Mouse (Mus musculus) gastrocnemius, postnatal 36 days (tissue): Measurements from ENCODE around the gene Nemp2. TPM values are rescaled to one million over a fixed set of nuclear protein-coding genes. Genes with fewer than 3 reads are reported as not detected.

Experiments used
- DNase-seq, 2 experiments: peaks; one replicate each; pipeline ENCODE4 v3.0.0; 2022
- intact Hi-C: fragments of 180-260 bp; cut with DNase I; formaldehyde crosslinking; loops from one replicate; pipeline ENCODE4 v1.15.1; 2025
- long read RNA-seq, 2 experiments: library from polyadenylated mRNA; stranded (forward); transcript quantifications; one replicate each; pipeline ENCODE4 v2.0.0; 2021
- total RNA-seq, 2 experiments: library from RNA; stranded (reverse); gene quantifications; 2 replicates each; pipeline ENCODE4 v1.2.3; 2021

Gene Nemp2
- under 1 TPM; 0.26 to 0.39 TPM for total RNA-seq
- long read RNA-seq, experiment 1: 0 reads
- long read RNA-seq, experiment 2: 0 reads

DNA sequence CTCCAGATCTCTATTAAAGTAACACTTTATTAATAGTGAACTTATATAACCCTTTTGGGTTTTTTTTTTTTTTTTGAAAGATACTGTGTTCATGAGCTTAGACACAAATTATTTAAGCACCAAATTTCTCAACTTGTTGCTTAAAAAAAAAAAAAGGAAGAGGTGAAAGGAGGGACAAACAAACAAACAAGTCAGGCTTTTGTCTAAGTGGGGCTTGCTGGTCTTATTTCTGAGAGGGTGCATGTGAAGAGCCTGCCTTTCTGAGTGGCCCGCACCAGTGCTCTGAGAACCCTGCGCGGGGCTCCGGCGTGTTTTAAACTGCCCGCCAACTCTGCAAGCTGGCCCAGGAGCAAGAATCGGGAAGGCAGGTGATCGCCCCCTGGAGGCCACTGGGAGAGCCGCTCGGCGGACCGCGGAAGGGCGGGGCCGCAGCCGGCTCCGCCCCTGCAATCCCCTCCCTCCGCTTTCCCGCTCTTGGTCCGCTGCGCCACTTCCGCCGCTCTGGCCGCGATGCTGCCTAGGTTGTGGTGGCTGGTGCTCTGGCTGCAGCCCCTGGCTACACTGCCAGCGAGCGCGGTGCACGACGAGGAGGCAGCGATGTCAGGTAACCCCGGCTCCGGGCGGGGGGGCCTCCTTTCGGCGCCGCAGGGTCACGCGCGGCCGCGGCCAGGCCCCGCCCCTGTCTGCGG is at the start of gene Nemp2:
Nemp2 (plus strand) TSS at position 456 of the 689 bp plus-strand sequence.
- intact Hi-C loops: loop anchor here (2.0 to 10.0 kb wide), 3 partner anchors 130 to 486 kb away; partner anchors contain the start of gene Nab1
- DNase-seq: peak; percentile 85 to 91

DNA sequence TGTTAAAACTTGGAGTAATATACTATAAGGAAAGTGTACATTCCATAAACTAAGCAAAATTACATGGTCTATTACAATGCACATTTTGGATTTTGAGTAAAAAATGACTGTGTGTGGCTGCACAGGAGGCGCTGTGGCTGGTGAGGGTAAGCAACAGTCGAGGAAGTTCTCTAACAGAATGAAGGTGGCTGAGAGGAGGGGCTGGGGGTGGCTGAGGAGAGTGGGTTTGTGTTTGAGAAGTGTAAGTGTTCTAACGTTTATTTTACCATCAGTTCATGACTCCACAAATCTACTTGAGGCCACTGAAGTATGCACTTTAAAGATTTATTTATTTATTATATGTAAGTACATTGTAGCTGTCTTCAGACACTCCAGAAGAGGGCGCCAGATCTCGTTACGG is 48.8 kb upstream of the Nemp2 start:
- intact Hi-C loops: no loop called here
- no peak for DNase-seq

DNA sequence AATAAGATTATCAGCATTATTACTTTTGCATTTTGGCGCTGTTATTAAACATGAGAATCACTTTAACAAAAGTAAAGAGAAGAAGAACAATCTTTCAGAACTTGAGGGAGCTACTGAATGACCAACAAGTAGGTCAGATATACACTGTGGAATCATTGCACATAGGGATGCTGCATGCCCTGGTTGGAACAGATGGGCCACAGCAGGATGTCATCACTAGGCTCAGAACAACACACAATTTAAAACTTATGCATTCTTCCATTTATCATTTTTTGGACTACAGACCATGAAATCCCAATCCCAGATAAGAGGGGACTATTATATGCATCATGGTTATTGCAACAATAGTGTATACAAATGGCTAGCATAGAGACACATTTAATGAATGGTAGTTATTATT is 47.6 kb upstream of the Nemp2 start:
- DNase-seq: no peak
- intact Hi-C loops: no loop called here

DNA sequence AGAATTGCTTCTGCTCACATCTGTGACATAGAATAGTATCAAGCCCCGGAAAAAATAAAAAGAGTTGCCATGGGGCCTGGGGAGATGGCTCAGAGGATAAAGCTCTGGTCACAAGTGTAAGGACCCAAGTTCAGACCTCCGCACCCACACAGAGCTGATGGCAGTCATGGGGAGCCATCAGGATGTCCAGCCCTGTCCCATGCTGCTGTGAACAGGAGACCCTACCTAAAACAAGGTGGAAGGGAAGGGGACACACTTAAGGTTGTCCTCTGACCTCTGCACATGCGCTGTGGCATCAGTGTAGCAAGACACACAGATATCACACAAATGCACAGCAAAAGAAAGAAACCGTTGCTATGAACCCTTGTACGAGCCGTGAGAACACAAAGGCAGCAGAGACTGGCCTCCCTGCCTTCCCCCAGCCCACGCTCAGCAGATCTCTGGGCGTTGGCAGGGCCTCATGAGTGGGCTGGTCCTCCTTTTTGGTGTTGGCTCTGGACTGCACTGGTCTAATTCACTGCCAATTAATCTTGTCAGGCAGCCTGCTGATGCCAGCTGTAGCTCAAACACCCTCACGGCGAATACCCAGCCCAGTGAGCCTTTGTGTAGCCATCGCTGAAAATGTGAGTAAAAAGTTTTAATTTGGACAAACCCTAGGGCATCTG is 33.4 kb upstream of the Nemp2 start:
- no peak for DNase-seq
- intact Hi-C loops: no loop called here

DNA sequence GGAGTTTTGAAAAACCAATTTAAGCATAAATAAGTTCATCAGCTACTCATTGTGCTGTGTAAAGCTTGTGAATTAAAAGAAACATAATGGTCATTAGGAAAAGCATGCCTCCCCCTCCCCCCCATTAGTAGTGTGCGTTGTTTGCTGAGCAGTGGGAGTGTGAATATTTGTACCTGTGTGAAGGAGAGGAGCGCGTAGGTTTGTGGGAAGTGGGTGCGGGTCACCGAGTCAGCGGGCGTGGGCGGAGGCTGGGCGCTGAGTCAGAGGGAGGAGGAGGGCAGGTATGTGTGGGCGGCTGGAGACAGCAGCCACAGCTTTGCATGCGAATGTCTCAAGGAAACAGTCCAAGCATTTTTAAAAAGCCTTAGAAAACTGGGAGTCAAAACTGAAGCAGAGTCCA is 32.7 kb upstream of the Nemp2 start:
- peak in 1 of 2 experiments; percentile 14 for DNase-seq
- intact Hi-C loops: no loop called here

DNA sequence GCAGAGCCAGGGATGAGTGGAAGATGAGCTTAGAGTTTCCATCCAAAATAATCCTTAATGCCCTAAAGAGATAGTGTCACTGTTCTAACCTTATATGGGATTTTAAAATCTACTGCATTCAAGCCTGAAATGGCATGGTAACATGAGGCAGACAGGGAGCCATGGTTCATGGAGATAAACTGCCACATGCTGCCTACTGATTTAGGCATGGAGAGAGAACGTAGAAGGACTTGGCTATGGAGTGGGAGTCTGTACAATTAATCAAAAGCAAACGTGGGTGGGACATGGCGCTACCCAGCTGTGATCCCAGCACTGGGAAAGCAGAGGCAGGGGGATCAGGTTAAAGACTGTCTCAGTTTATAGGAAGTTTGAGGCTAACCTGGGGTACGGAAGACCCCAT is 32.1 kb upstream of the Nemp2 start:
- no peak for DNase-seq
- intact Hi-C loops: no loop called here

DNA sequence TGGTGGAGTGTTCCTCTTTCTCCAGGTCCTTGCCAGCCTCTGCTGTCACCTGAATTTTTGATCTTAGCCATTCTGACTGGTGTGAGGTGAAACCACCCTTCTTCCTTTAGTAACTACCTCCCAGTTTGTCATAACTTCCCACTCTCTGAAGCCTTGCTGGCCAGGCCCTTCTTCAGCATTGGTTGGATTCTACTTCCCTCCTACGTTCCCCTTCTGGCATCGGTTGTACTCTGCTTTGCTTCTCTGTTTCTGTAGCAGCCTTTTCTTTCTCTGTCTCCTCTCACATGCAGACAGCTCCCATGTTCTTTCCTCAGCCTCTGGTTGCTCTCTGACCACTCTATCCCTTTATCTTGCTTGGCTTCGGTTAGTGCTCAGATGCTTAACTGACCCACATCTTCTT is 29.0 kb upstream of the Nemp2 start:
- DNase-seq: no peak
- intact Hi-C loops: no loop called here

DNA sequence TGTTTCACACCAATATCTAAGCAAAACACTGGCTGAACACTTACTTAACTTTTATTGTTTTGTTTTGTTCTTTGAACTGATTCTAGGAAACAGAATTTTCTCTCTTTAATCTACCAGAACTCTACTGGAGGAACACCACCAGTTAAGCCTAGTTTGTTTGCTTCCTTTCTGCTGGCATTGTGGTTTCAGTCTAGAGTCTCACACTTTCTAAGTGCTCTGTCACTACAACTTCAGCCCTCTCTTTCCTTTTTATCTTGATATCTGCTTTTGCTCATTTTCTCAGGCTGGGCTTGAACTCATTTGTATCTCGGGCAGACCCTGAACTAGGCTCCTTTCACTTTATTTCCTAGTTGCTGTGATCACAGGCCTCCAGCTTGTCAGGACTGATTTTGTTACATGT is 22.8 kb upstream of the Nemp2 start:
- intact Hi-C loops: no loop called here
- DNase-seq: no peak

DNA sequence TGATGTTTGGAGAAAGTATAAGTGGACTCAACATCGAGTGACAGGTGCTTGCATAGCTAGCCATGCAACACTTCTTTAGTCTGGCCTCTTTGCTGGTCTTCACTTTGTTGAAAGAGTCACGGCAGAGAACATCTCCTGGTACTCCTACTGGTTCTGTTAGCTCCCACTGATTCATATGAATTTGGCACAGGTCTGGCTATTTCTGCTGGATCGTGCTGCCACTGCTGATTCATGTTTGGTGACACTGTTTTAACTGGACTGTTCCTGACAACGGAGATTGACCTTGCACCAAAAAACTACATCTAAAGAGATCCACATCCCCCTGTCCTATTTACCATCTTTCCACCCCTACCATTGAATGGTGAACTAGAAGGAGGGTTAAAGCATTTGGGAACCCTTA is 22.0 kb upstream of the Nemp2 start:
- intact Hi-C loops: no loop called here
- no peak for DNase-seq

DNA sequence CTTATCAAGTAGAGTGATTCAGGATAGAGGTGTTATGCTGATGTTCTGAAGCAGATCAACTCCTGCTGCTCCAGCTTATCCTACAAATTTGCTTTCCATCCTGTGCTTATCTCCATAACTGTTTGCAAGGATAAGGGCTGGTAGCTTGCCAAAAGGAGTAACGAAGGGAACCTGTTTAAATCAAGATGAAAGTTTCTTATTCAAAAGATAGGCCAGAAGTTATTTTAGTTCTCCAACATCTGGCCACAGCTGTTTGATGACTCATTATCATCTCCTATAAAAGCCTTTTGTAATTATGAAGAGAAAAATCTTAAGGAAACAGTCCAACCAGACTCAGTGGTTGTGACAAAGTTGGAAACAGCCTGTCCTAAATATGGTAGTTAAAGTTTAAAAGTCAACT is 12.3 kb upstream of the Nemp2 start:
- intact Hi-C loops: no loop called here
- no peak for DNase-seq

DNA sequence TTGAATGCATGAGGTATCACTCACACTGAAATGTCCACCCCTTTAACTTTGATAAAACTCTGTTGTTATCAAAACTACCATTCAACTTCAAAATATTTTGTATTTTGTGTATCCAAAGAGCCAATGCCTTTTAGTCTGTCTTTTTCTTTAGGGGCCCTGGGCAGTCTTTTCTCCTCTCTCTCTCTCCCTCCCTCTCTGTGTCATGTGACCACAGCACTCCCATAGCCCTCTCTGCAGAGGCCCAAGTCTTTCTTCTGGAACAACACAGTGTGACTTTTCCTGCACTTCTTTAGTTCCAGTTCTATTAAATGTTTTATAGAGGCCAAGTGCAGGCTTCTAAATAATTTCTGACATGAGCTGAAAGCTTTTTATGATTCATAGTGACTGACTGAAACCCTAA is 10.1 kb upstream of the Nemp2 start:
- DNase-seq: no peak
- intact Hi-C loops: no loop called here

DNA sequence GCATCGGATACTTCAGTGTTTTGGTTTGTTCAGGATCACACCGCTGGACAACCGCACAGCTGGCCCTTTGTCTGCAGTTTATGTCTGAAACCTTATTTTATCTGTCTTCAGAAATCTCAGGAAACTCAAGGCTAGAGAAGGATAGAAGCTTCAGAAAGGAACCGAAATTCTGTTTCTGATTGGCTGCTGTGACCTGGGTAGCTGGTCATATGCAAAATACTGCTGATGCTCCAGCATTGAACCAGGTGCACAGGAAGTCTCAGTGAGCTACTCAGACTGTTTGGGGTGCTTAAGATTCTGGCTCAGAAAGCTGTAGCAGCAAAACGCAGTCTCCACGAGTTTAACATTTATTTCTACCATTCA is 415 bp downstream of the Nemp2 start:
- no peak for DNase-seq
- intact Hi-C loops: loop anchor here (2.0 to 10.0 kb wide), 3 partner anchors 130 to 486 kb away; partner anchors contain the start of gene Nab1

DNA sequence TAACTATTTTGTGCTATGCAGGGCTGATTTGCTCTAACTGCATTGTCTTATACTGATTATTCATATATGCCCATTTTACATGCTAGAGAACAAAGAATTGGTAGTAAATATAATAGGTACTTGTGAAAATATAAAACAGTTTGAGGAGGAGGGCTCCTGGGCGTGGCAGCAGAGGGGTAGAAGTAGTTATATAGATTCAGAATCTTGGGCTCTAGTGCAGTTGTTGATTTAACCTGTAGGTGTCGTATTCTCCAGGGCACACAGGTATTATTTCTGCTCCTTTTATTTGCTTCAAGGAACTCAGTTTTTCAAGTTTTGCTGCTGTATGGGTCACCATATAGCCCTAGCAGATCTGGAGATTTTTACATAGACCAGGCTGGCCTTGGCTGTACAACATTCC is 1.1 kb downstream of the Nemp2 start:
- no peak for DNase-seq
- intact Hi-C loops: loop anchor here (2.0 to 10.0 kb wide), 3 partner anchors 131 to 487 kb away; partner anchors contain the start of gene Nab1

DNA sequence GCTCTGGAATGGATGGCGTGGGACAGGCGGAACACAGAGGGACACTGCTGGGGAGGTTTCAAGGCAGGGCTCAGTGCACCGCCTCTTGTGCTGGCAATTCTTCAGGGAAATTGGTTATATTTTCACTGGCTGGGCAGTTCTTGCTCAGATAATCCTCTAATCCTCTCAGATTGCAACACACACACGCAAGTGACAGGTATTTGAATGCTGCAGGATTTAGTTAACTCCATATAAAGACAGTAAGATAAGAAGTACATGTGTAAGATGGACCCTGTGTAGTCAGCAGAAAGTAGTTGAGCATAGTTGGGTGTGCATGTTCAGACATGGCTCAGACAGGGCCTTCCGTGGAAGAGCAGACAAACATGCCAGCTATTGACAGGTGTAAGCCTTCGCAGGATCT is 3.7 kb downstream of the Nemp2 start:
- intact Hi-C loops: loop anchor here (10.0 kb wide), 2 partner anchors 329 to 489 kb away; no protein-coding TSS in a partner anchor
- DNase-seq: no peak

DNA sequence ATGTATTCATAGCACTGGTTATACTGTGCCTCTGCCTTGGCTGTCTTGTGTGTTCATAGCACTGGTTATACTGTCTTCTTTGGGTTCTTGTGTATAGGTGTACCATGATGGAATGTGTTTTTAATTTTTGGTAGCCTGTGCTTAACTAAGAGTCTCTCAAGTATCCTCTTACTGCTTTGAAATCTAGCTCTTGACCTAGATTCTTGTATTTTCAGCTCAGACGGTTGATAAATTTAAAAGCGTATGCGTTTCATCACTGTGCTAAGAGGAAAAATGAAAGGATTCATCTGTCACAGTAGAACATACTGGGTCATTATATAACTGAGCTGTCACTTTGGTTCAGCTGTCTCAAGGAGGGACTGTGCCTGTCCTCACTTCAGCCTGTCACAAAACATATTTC is 5.4 kb downstream of the Nemp2 start:
- intact Hi-C loops: loop anchor here (10.0 kb wide), 2 partner anchors 331 to 491 kb away; no protein-coding TSS in a partner anchor

DNA sequence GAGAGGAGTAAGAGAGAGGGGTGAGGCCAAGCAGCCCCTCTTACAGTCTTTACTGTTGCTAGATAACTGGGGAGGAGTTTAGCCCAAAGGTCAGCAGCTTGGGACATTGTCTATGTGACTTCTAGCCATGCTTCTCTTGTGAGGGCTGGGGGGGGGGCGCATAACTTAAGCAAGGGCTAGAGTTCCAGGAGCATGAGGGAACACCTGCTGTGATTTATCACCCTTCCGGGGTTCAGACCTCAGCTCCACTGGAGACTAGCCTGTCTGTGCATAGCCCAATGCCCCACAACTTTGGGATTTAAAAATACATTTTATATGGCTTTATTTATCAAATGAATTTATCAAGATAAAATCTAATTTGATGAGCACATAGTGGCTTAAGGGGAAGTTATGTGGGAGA is 7.6 kb downstream of the Nemp2 start:
- DNase-seq: no peak
- intact Hi-C loops: loop anchor here (10.0 kb wide), 2 partner anchors 333 to 493 kb away; no protein-coding TSS in a partner anchor

More for the DNA sequence above, 5.4 kb downstream of the Nemp2 start:
- no peak for DNase-seq

DNA sequence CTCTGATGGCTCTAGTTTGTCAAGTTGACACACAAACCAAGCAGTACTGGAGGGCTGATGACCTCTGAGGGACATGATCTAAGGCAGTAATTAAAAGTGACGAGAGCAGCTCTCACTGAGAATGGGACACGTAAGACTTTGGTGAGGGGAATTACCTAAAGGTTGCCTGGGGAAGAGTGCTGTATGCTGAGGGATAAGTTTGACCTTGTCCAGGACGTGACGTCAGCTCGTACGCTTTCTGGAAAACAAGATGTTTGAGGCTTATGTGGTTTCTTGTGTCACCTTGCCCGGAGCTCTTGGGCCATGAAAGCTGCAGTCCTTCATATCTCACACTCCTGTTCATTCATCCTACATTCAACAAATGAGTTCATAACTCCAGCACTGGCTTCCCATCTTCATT is 8.6 kb downstream of the Nemp2 start:
- intact Hi-C loops: loop anchor here (10.0 kb wide), 2 partner anchors 334 to 494 kb away; no protein-coding TSS in a partner anchor
- no peak for DNase-seq

DNA sequence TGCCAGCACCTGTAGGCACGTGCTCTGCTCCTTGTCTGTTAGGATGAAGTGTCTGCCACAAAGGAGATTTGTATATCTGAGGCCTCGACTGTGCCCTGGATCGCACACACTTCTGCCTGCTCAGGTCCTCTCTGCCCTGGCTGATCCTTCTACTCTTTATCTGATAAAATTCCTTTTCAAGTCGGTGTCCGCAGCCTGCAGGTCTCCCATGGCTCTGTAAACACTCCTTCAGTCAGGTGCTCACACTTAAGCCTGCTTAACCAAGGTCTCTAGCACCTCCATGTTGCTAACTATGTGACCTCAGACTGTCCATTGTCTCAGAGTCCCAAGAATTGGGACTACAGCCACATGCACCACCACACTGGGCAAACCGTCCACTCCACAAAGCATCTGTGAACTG is 9.8 kb downstream of the Nemp2 start:
- intact Hi-C loops: no loop called here
- DNase-seq: no peak

DNA sequence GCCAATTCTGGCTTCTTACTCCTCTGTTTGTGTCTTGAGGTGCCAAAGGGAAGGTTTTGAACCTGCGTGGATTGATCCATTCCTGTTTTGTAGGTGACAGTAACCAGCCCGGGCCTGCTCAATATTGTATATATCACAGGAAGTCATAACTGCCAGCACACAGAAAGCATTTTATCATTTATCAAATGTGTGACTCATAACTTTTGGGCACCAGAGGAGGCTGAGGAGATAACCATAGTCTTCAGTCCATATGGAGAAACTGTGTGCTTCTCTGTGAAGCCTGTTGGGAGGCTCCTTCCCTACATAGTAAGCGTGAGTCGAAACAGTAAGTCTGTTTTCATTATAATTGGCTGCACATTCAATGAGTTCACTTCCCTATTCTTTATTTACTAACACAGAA is 10.2 kb downstream of the Nemp2 start:
- intact Hi-C loops: no loop called here
- no peak for DNase-seq

DNA sequence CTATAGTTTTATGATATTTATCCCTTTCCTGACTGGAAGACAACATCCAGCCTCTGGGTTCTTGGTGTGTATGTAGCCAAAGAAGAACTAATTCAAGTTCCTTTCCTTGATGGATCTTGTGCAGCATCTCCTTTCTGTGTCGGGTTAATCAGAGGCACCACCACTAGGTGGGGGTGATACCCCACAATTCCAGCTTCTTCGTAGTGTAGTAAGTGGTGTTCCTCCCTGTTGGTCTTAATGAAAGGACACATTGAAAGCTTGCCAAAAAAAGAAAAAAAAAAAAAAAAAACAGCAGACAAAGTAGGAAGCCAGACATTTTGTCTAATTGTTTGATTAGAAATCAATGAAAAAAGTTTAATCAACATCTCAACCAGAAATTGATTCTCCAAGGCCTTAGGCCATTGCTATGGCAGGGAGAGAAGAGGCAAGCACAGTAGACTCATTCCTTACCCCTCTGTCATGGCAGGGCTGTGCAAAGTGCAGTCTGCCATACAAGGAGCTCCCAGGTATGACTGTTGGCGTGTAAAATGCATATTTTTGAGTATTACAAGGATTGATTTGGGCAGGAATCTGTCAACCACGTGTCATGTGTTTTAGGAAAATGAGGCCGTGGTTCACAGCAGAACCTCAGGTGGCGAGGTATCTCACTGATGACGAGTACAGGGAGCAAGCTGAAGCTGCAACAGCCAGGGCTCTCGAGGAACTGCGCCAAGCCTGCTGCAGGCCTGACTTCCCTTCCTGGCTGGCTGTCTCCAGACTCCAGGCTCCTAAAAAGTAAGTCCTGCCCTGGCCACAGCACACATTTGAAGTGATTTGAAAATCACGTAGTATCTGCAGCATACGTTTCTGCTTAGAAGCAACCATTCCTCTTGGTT is 17.9 kb downstream of the Nemp2 start:
- DNase-seq: peak; percentile 47 to 66
- intact Hi-C loops: no loop called here

DNA sequence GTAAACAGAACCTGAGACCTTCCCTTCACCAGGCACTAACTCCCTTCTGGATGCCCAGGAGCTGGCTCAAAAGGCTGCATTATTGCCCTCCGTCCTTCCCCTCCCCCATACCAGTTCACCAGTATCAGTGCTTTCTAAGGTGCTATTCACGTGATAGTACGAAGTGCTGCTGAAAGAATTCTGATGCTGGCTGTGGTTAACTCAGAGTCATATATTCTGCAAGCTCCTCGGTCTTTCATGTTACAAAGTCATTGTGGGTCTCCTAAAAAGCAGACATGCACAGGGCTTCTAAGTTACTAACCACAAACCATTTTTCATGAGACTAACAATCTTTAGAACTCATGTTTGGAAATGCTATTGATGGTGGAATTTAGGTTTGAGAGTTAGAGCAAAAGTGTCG is 19.6 kb downstream of the Nemp2 start:
- DNase-seq: no peak

More for the DNA sequence above, 19.6 kb downstream of the Nemp2 start:
- intact Hi-C loops: no loop called here
